Mouse (Mus musculus) limb, embryonic 14.5 days (tissue): ENCODE data around the gene Gm20878. TPM values are rescaled to one million over a fixed set of nuclear protein-coding genes. Genes with fewer than 3 reads are reported as not detected.
"Not testable (repeated sequence)": the region's sequence is repeated elsewhere in the genome, so short reads cannot be mapped to it uniquely, and the experiment has no call there.

Source experiments
- ATAC-seq: fragments of 200-750 bp; cut with Nextera tagmentation; 2 replicates; pipeline ENCODE4 v1.8.0; 2017; ENCODE audit warnings: low read depth, moderate number of reproducible peaks, moderate TSS enrichment; ENCODE audit not compliant: low FRiP score
- DNase-seq: peaks from one replicate; pipeline ENCODE4 v3.0.0-alpha.2; 2015; ENCODE audit warnings: low spot score
- H3K27ac ChIP-seq: fragments of 300-500 bp; sonication (generic); replicated peaks from 2 replicates; pipeline ENCODE4 v1.5.1; 2014; ENCODE audit warnings: low read depth, mild to moderate bottlenecking, low read length, moderate library complexity, mixed read lengths
- H3K27me3 ChIP-seq: fragments of 300-500 bp; sonication (generic); 2 replicates; pipeline ENCODE4 v1.6.1; 2014; ENCODE audit warnings: low read length, mixed read lengths; ENCODE audit not compliant: control insufficient read depth, insufficient read depth
- H3K36me3 ChIP-seq: fragments of 300-500 bp; sonication (generic); 2 replicates; pipeline ENCODE4 v1.6.1; 2014; ENCODE audit warnings: mild to moderate bottlenecking, low read length, moderate library complexity, mixed read lengths; ENCODE audit not compliant: control insufficient read depth, insufficient read depth
- H3K4me1 ChIP-seq: fragments of 300-500 bp; sonication (generic); 2 replicates; pipeline ENCODE4 v1.6.1; 2014; ENCODE audit warnings: antibody characterized with exemption, low read length, mixed read lengths; ENCODE audit not compliant: control insufficient read depth, insufficient read depth
- H3K4me2 ChIP-seq: fragments of 300-500 bp; sonication (generic); replicated peaks from 2 replicates; pipeline ENCODE4 v1.6.1; 2014; ENCODE audit warnings: low read depth, mild to moderate bottlenecking, low read length, moderate library complexity; ENCODE audit not compliant: severe bottlenecking
- H3K4me3 ChIP-seq: fragments of 300-500 bp; sonication (generic); replicated peaks from 2 replicates; pipeline ENCODE4 v1.5.1; 2014; ENCODE audit warnings: low read length
- H3K9ac ChIP-seq: fragments of 300-500 bp; sonication (generic); 2 replicates; pipeline ENCODE4 v1.6.1; 2014; ENCODE audit warnings: mild to moderate bottlenecking, low read depth, low read length, moderate library complexity; ENCODE audit not compliant: severe bottlenecking
- H3K9me3 ChIP-seq: fragments of 300-500 bp; sonication (generic); 2 replicates; pipeline ENCODE4 v1.6.1; 2016; ENCODE audit warnings: low read length; ENCODE audit not compliant: control insufficient read depth
- WGBS: fragments of 180-500 bp; shearing (Covaris S2); extraction: QIAGEN DNeasy Blood & Tissue Kit; methylation state at CpG from one replicate; pipeline ENCODE4 v1.1.7; 2014; 5-methylcytosine and 5-hydroxymethylcytosine counted together
- polyA plus RNA-seq, 2 experiments: library from polyadenylated mRNA; depleted of rRNA in 1 of 2; stranded (reverse) in 1 of 2; unstranded in 1 of 2; fragments of >200 nt; fragmentation: Nextera tagmentation in 1 of 2; extraction: Ambion mirVana in 1 of 2; gene quantifications; 2 replicates each; pipeline versions ENCODE4 v1.2.1 to v1.2.3; 2012 to 2014

The Gm20878 gene
- polyA plus RNA-seq (2012; rRNA removed) (3.7 and 5.8 TPM in 2 replicates), polyA plus RNA-seq (2014; fragmentation: Nextera tagmentation; extraction: Ambion mirVana) (1.6 and 1.8 TPM in 2 replicates)

- H3K27ac ChIP-seq, H3K9ac ChIP-seq, H3K27me3 ChIP-seq, H3K9me3 ChIP-seq, ATAC-seq, H3K36me3 ChIP-seq, H3K4me2 ChIP-seq, DNase-seq, H3K4me1 ChIP-seq, H3K4me3 ChIP-seq: not testable (repeated sequence)
- WGBS = no CpG with 5 or more reads among the region's 8 CpGs
Measured at GRCm38 (mm10) chr4:41941272-41941671, at the start of gene Gm20878. Gene Gm20878 (plus strand): TSS chr4:41941572.

DNA sequence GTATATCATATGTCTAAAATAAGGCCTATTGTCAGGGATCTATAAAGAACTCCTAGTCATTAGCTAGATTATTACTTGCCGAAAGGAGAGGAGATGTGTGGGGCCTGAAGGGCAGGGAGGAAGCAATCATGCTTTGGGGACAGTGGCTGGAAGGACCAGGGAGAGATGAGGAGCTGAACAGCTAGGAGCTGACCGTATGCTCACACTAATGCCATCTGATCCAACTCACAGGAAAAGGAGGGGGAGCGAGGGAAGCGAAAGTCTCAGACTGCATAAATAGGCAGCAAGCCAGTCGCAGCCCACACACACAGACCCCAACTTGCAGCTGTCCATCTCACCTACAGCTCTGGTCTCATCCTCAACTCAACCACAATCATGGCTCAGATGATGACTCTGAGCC is 38.1 kb upstream of the Gm20878 start, which contains the start of gene Gm21541:
Gene Gm21541 (plus strand): TSS at position 301 of the 400 bp plus-strand sequence.
- H3K27ac ChIP-seq, H3K9me3 ChIP-seq, H3K36me3 ChIP-seq, H3K27me3 ChIP-seq, H3K4me1 ChIP-seq, H3K4me2 ChIP-seq, DNase-seq, H3K4me3 ChIP-seq, ATAC-seq, H3K9ac ChIP-seq: not testable (repeated sequence)
- no CpG with 5 or more reads among the region's 5 CpGs for WGBS

GRCm38 (mm10) chr4:41965758-41966157 is 24.4 kb downstream of the Gm20878 start, which contains the start of gene Fam205a4:
Gene Fam205a4 (plus strand): TSS chr4:41966058.
- not testable (repeated sequence) for H3K4me1 ChIP-seq, H3K27me3 ChIP-seq, H3K4me3 ChIP-seq, DNase-seq, ATAC-seq, H3K36me3 ChIP-seq, H3K9ac ChIP-seq, H3K9me3 ChIP-seq, H3K4me2 ChIP-seq, H3K27ac ChIP-seq
- WGBS = no CpG with 5 or more reads among the region's 1 CpGs

Other genes with a start within 250 kb of the Gm20878 start
- 34.2 and 43.6 TPM in 2 replicates for gene Cntfr, start 244.5 kb upstream of the Gm20878 start, polyA plus RNA-seq (2012; rRNA removed)
- 5.3 and 5.4 TPM in 2 replicates for gene Cntfr, start 244.5 kb upstream of the Gm20878 start, polyA plus RNA-seq (2014; fragmentation: Nextera tagmentation; extraction: Ambion mirVana)
- 247 and 316 TPM in 2 replicates for gene Il11ra1, start 241.6 kb upstream of the Gm20878 start, polyA plus RNA-seq (2012; rRNA removed)
- gene Il11ra1, start 241.6 kb upstream of the Gm20878 start, polyA plus RNA-seq (2014; fragmentation: Nextera tagmentation; extraction: Ambion mirVana) = 384 and 431 TPM in 2 replicates
- 59.3 and 67.5 TPM in 2 replicates for gene Rpp25l, start 228.0 kb upstream of the Gm20878 start, polyA plus RNA-seq (2012; rRNA removed)
- 69.8 and 76.2 TPM in 2 replicates for gene Rpp25l, start 228.0 kb upstream of the Gm20878 start, polyA plus RNA-seq (2014; fragmentation: Nextera tagmentation; extraction: Ambion mirVana)
- 64.2 and 70.1 TPM in 2 replicates for gene Dctn3, start 218.4 kb upstream of the Gm20878 start, polyA plus RNA-seq (2012; rRNA removed)
- 99.1 and 101 TPM in 2 replicates for gene Dctn3, start 218.4 kb upstream of the Gm20878 start, polyA plus RNA-seq (2014; fragmentation: Nextera tagmentation; extraction: Ambion mirVana)
- gene Arid3c, start 210.4 kb upstream of the Gm20878 start, polyA plus RNA-seq (2012; rRNA removed) = 0.09 and 0.20 TPM in 2 replicates
- gene Arid3c, start 210.4 kb upstream of the Gm20878 start, polyA plus RNA-seq (2014; fragmentation: Nextera tagmentation; extraction: Ambion mirVana) = 0.29 TPM in 1 of 2 replicates, not detected in the other
- 83.3 and 119 TPM in 2 replicates for gene Galt, start 186.3 kb upstream of the Gm20878 start, polyA plus RNA-seq (2012; rRNA removed)
- 39.5 and 43.6 TPM in 2 replicates for gene Galt, start 186.3 kb upstream of the Gm20878 start, polyA plus RNA-seq (2014; fragmentation: Nextera tagmentation; extraction: Ambion mirVana)
- 79.2 and 91.4 TPM in 2 replicates for gene Sigmar1, start 185.4 kb upstream of the Gm20878 start, polyA plus RNA-seq (2012; rRNA removed)
- 85.3 and 88.9 TPM in 2 replicates for gene Sigmar1, start 185.4 kb upstream of the Gm20878 start, polyA plus RNA-seq (2014; fragmentation: Nextera tagmentation; extraction: Ambion mirVana)
- gene Ccl27a, start 167.3 kb upstream of the Gm20878 start, polyA plus RNA-seq (2012; rRNA removed) = 96.6 and 107 TPM in 2 replicates
- 44.9 and 50.9 TPM in 2 replicates for gene Ccl27a, start 167.3 kb upstream of the Gm20878 start, polyA plus RNA-seq (2014; fragmentation: Nextera tagmentation; extraction: Ambion mirVana)
- 2.8 and 12.6 TPM in 2 replicates for gene Gm21541, start 38.0 kb upstream of the Gm20878 start, polyA plus RNA-seq (2012; rRNA removed)
- 25.2 TPM in 1 of 2 replicates, not detected in the other for gene Gm21541, start 38.0 kb upstream of the Gm20878 start, polyA plus RNA-seq (2014; fragmentation: Nextera tagmentation; extraction: Ambion mirVana)
- 0.98 and 1.2 TPM in 2 replicates for gene Fam205a4, start 24.5 kb downstream of the Gm20878 start, polyA plus RNA-seq (2012; rRNA removed)
- gene Fam205a4, start 24.5 kb downstream of the Gm20878 start, polyA plus RNA-seq (2014; fragmentation: Nextera tagmentation; extraction: Ambion mirVana) = 0.58 and 0.66 TPM in 2 replicates
- gene Gm21093, start 93.2 kb downstream of the Gm20878 start, polyA plus RNA-seq (2012; rRNA removed) = 0.04 and 0.20 TPM in 2 replicates
- gene Gm21093, start 93.2 kb downstream of the Gm20878 start, polyA plus RNA-seq (2014; fragmentation: Nextera tagmentation; extraction: Ambion mirVana) = 0.22 TPM in 1 of 2 replicates, not detected in the other
- not detected in 2 replicates for gene Gm3893, start 149.6 kb downstream of the Gm20878 start, polyA plus RNA-seq (2012; rRNA removed)
- gene Gm3893, start 149.6 kb downstream of the Gm20878 start, polyA plus RNA-seq (2014; fragmentation: Nextera tagmentation; extraction: Ambion mirVana) = not detected in 2 replicates
- not detected in 2 replicates for gene Gm13304, start 173.2 kb downstream of the Gm20878 start, polyA plus RNA-seq (2012; rRNA removed)
- gene Gm13304, start 173.2 kb downstream of the Gm20878 start, polyA plus RNA-seq (2014; fragmentation: Nextera tagmentation; extraction: Ambion mirVana) = 5.9 TPM in 1 of 2 replicates, not detected in the other
- gene Gm13306, start 211.9 kb downstream of the Gm20878 start, polyA plus RNA-seq (2012; rRNA removed) = 0.30 and 0.42 TPM in 2 replicates
- gene Gm13306, start 211.9 kb downstream of the Gm20878 start, polyA plus RNA-seq (2014; fragmentation: Nextera tagmentation; extraction: Ambion mirVana) = 0.64 TPM in 1 of 2 replicates, not detected in the other
- gene Gm13305, start 227.0 kb downstream of the Gm20878 start, polyA plus RNA-seq (2012; rRNA removed) = 0.10 and 0.20 TPM in 2 replicates
- 0.89 TPM in 1 of 2 replicates, not detected in the other for gene Gm13305, start 227.0 kb downstream of the Gm20878 start, polyA plus RNA-seq (2014; fragmentation: Nextera tagmentation; extraction: Ambion mirVana)